Mouse (Mus musculus) spleen, postnatal 4 days (tissue): ENCODE data around the gene Plekhg2.

Source experiments
- DNase-seq, 2 experiments: peaks; one replicate each; pipeline ENCODE4 v3.0.0; 2022; ENCODE audit warnings: low spot score in 2 of 2

Plekhg2 gene

DNA sequence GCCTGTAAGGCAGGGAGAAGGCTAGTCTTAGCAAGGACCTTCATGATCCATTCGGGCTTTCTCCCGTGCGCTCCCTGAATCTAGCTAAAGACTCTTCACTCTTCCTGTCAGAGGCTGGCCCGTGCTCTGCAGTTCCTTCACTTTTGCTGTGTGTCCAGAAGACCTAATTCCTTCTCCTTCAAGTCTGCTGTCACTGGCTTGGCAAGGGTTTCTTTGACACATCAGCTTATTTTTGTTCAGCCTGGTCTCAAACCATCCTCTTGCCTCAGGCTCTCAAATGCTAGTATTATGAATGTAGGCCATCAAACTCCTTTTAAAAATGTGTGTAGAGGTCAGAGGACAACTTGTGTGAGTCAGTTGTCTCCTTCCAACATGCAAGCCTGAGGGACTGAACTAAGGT, 11.2 kb upstream of the Plekhg2 start:
- no peak for DNase-seq

DNA sequence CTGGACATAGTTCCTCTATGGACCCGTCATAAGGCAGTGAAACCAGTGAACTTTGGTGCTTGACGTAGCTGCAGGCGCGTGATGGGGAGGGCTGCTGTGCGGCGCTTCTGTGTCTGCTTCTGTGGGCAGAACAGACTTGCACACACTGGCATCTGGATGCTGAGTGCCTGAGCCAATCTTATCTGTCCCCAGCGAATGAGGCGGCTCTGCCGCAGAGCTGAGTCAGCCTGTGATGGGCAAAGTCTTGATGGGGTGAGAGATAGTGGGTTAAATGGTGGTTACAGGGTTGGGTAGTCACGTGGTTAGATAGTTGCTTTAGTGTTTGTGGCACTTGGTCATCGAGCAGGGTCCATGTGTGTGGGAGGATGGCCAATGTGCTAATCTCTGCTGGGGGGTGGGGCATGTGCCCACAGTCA, 10.6 kb upstream of the Plekhg2 start:
- peak; percentile 62 to 78 for DNase-seq

DNA sequence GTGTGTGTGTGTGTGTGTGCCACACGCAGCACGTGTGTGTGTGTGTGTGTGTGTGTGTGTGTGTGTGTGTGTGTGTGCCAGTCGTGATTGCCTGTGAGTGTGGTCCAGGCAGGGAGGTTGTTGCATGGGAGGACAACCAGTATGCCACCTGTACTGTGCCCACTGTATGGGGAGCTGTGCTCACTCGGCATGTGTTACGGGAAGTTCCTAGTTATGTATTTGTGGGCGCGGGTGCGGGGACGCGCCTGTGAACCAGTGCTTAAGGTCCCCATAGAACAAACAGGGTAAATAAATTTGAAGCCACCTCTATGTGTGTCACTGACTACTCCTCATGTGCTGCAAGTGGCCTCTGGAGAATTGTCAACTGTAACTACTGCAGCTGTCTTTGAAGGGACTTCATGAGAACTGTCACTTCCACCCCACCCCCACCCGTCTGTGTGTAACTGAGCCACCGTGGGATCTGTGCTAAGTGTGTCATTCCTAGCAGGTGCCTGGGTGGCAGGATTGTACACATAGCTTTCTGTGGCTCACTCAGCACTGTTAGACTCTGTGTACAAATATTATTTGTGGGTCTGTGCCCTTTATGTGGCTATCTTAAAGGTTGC, 10.1 kb upstream of the Plekhg2 start:
- DNase-seq: peak in 1 of 2 experiments; percentile 42

DNA sequence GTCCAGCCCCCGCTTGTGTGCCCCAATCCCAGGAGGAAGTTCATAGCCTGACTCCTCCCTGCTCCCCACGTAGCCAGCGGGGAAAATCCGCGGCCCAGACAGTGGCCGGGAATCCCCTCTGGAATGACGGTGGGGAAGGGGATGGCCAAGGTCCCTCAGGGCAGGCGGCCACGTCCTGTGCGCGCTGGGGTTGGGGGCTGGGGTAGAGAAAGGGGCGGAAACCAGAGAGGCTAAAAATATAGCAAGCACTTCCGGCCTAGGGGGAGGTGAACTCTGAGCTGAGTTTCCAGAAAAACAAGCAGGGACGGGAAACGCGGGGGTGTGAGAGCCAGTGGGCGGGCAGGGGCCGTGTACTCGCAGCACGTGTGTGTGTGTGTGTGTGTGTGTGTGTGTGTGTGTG, 9.5 kb upstream of the Plekhg2 start:
- peak; percentile 80 to 87 for DNase-seq

DNA sequence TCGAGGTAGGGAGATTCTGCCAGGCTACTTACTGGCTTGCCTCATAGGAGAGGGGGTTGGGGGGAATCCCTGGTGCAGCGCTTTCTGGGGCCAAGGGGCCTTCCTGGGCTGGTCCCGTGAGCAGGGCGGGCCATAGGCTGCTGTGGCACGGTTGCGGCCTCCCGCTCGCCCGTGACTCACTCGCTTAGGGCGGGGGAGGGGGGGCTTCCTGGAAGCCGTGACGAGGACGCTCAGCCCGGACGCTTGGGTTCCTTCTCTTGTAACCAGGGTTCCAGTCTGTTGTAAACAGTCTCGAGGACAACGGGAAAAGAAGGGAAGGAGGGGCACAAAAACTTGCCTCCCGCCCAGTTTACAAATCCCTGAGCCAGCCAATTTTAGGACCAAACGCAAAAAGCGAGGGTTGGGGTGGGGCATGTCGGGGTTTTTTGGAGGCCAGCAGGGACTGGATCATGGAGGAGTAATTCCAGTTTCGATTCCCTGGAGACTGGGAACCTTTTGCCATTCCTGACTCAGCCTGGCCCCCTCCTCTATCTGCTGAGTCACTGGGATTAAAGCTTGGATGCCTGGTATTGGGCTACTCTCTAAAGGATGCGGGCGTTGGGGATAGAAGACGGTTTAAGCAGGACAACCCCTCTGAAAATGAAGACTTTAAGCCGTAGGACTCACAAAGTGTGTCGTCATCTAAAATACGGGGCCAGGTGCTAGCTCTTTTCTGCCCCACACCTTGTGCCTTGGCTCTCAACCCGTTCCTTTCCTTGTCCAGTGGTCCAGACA, 8.8 kb upstream of the Plekhg2 start:
- peak; percentile 80 to 87 for DNase-seq

DNA sequence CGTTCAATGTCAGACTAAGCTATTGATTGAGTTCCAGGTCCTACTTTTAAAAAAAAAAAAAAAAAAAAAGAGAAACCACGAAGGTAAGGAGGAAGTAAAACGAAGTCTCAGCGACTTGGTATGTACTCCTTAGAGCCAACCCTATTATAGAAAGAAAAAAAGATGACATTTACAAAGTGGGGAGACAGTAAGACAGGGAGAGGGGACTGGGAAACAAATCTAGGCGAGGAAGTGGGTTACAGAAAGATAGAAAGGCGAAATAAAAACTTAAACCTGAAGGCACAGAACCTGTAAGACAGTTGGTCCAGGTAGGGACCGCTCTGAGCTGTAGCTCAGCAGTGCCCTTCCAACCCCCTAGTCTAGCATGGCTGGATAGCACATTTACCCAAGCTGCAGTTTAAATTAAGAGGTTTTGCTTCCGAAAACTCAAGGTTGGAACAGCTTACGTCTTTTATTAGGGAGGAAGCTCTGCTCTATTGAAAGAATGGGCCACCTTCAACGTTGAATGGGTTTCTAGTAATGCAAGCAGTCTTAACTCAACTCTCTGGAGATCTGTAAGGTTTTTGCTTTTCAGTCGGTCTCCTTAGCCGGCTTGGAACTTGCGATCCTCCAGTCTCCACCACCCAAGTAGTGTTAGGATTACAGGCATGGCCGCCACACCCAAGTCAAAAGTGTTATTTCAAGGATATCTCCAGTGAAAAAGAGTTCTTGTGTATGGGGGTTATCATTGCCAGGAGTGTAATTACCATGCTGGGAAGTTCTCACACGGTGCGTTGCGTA, 8.0 kb upstream of the Plekhg2 start, which contains the start of gene Zfp36:
Gene Zfp36 (minus strand): TSS at position 17 of the 780 bp plus-strand sequence.
- DNase-seq: no peak

DNA sequence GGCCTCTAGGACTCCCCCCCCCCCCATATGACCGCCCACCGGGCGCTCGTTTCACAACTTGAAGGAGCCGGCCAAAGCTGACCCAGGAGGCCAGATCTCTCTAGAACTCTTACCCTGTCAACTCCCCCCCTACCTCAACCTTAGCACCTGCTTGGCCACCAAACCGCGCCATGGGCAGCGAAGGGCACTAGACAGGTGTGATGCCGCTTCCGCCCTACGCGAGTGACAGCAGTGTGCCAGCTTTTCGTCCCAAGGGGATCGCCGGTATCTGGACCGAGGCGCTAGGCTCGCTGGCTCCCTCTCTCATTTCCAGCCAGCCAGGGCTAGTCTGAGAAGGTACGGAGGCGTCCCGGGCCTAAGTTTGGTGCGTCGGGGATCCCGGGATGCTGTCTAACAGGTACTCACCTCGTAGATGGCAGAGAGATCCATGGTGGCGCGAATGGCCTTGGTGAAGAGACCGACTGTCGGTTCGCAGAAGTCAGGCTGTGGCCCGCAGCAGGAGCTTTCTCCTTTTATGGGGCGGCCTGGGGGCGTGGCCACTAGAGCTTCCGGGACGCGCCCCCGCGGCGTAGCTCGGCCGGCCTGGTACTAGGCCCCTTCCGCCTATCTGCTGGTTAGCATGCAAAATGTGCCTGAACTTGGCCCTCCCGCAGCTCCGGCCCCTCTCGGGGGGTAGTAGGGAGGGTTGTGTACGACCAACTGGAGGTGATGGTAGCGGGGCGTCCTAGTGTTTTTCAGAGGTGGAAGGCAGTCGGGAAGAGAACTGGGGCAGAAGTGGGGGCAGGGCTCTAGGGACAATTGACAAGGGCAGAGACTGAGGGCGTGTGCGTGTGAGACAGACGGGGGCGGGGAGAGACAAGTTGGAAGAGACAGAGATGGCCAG, 6.6 kb upstream of the Plekhg2 start:
- peak; percentile 94 to 98 for DNase-seq

DNA sequence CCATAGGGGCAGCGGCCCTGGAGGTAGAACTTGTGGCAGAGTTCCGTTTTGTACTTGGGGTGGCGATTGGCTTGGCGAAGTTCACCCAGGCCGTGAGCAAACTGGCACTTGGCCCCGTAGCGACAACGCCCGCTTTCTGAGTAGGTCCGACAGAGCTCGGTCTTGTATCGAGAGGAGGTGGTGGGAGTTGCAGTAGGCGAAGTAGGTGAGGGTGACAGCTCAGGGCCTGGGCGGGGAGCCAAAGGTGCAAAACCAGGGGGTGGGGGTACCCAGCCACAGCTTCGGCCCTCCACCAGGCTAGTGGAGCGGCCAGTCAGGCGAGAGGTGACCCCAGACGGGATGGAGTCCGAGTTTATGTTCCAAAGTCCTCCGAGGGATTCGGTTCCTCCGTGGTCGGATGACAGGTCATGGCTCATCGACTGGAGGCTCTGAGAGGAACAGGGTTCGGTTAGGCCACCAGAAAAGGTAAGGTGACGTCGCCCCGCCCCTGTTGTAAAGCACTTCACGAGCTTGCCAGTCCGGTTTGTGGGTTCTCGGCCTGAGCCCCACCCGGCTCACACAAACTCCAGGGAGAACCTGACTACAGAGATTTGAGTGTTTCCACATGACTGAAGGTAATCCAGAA, 5.8 kb upstream of the Plekhg2 start:
- peak; percentile 59 to 79 for DNase-seq

DNA sequence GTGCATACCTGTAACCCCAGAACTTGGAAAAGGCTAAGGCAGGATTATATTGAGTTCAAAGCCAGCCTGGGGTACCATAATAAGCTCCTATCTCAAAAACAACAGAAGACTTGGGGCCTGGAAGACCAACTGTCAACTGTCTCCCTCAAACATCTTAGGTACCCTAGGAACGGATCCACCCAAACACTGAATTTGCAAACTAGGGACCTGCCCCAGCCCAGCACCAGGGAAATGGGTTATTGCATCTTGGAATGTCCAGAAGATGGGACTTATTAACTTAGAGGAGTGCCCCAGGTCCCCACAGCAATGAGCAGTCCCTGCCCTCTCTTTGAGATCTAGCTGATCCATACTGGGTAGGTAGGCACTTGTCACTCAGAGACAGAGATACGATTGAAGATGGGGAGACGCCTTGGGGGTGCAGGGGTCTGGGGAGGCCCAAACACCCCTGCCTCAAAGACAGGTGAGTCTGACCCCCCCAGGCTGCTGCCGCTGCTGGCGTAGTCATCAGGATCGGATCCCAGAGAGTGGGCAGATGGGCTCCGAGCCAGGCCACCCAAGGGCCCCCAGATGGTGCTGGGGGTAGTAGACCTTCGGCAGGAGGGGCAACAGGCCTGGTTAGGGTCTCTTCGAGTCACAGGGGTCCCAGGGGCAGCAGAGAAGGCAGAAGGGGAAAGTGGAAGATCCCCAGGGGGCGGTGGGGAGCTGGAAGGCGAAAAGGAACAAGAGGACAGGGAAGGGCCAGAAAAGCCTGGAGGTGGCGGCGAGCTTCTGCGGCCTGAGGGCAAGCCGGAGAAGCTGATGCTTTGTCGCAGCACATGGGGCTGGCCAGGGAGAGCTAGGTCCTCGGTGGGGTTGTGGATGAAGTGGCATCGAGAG, 5.0 kb upstream of the Plekhg2 start:
- DNase-seq: peak in 1 of 2 experiments; percentile 69

DNA sequence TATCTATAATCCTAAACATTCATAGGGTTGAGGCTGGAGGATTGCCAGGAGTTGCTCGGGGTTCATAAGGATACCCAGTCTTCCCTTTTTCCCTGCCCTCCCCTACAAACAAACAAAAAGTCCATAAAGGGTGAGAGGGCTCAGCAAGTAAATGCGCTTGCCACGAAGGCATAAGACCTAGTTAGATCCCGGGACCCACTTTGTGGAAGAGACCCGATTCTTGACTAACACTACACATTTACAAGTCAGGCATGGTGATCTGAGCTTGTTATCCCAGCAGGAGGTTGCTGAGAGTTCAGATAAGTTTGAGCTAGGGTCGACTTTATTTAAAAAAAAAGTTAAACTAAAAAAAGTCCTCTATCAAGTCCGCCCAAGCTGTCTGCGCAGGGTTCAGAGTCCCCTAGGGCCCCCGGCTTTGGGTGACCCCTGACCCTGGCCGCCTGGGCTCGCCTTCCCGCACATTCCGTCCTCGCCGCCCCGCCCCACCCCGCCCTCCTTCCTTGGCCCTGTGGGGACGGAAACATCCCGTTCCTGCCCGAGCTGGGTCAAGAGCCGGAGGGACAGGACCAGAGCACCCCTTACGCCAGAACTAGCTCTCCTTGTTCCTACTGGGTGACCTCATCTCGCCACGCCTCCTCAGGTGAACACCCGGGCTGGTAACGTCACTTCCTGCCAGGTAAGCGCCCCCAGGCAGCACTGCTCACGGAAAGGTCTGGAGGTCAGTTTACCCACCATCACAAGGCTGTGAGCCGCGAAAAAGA, 3.8 kb upstream of the Plekhg2 start:
- peak; percentile 50 to 76 for DNase-seq

DNA sequence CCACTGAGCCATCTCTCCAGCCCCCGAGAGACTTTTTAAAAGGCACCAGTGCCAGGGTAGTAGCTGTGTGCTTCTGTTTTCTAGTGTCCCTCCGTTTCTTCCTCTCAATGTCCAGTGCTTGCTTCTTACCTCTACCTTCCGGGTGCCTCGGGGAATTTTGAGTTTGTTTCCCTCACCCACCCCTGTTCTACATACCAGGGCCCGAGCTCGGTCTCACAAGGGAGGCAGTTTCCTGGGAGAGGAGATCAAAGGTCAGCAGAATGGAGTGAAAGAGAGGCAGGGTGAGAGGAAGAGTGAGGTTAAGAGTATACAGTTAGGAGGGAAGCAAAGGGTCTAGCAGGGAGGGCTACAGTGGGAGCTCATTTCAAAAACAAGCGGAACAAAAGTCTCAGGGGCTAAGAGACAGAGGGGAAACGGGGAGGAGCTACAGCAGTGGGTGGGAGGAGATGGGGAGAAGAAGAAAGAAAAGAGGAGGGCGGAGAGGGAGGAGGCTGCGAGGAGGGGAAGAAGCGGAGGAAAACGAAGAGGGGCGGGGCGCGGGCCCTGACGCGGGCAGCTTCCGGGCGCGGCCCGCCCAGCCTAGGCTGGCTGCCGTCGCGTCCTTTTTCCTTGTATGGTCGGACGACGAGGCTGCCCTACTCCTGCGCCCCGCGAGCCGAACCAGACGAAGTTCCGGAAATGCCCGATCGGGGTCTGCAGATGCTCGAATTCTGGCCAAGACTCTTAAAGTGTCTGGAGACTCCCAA, 3.0 kb upstream of the Plekhg2 start:
- DNase-seq: peak; percentile 88 to 93

DNA sequence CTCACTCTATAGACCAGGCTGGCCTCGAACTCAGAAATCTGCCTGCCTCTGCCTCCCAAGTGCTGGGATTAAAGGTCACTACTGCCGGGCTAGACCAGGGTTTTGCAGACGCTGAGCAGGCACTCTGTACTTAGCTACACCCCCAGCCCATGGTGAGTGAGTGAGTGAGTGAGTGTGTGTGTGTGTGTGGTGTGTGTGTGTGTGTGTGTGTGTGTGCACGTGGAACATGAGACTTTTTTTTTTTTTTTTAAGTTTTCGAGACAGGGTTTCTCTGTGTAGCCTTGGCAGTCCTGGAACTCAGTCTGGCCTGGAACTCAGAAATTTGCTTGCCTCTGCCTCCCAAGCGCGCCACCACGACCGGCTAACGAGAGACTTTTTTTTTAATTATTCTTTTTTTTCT, 2.2 kb upstream of the Plekhg2 start:
- no peak for DNase-seq

DNA sequence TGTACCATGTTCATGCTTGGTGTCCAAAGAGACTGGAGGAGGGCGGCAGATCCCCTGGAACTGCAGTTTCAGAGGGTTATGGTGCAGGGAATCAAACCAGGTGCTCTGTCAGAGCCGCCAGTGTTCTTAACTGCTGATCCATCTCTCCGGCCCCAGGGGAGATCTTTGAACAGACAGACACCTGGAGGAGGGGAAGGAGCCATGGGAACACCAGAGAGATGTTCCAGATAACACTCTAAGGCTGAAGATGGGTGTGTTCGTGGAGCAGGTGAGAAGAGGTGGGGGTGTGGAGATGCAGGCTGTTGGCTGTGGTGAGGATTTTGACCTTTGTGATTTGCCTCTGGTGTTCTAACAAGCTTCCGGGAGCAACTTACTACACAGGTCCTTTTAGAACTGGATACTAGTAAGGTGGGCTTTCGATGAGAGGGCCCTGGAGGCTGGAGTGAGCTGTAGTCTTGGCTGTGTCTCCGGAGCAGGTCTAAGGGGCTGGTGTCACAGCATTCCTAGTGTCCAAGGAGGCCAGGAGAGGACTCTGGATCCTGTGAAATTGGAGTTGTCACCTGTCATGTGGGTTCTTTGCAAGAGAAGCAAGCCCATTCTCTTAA, 1.6 kb upstream of the Plekhg2 start:
- no peak for DNase-seq

DNA sequence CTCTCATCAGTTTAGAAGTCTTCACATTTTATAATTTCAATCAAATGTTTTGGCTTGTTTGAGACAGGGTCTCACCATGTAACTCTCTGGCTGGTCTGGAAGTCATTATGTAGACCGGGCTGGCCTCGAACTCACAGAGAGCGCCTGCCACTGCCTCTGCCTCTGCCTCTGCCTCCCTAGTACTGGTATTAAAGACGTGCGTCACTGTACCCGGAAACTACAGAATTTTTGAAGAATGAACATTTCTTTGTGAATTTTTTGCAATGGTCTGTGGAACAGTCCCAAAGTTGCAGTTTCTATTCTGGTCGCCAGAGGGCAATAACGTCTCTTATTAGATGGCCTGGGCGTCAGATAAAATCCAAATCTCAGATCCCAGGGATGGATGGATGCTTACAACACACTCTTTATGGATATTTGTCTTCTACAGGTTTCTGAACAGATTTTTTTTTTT, 757 bp upstream of the Plekhg2 start:
- DNase-seq: peak; percentile 76 to 88

DNA sequence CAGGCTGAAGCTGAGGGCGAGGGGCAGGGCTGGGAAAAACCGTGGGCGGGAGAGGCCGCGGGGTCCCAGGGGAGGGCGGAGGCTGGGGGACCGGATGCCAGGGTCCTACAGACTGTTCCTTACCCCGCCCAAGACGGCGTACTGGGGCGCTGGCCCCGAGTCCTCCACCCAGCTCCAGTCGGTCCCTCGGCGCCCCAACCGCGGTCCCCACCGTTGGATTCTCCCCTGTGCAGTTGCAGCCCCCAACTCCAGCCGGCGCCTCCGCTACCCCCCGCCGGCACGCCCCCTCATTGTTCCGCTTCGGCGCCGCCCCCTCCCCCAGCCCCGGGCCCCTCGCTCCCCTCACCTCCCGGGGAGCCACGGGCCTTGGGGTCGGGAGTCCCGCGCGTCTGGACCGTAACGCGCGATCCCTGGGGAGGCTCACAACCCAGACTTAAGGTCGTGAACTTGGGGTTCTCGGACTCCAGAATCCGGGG, 847 bp downstream of the Plekhg2 start:
- peak; percentile 60 to 83 for DNase-seq

DNA sequence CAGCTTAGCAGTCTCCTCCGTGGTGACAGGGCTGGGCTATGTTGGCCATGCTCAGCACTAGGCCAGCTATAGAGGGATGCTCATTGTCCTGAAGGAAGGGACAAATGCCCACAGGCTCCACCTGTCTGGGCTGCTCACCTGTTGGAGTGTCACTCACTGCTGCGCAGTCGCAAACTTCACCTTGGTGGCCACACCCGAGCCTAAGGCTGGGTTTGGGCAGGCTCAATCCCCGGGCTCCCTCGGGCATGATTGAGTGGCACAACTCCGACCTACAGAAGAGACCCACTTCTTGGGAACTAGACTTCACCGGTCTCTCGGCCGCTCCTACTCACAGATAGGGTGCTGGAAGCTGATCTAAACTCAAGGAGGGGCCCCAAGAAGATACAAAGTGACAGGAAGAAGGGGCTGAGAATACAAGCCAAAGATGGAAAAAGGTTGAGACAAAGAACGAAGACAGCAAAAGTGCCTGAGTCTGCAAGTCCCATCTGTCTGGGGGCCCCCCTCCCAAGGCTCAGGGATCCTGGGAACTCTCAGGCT, 1.4 kb downstream of the Plekhg2 start:
- DNase-seq: peak in 1 of 2 experiments; percentile 66

DNA sequence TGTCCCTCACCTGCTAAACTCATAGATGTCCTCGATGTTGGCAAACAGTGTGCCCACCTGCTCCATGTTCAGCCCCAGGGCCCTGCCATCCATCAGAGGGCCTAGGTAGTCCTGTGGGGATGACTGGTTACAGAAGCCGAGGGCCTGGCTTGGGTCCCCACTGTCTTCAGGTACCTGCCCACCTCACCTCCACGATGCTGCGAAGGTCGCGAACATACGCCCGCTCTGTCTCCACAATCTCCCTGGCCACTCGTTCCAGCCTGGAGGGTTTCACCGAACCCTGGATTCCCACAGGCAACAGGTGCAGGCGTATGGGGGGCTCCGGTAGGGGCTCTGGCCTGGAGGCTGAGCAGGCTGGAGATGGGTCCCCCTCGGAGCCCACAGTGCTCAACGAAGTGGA, 2.3 kb downstream of the Plekhg2 start:
- DNase-seq: peak in 1 of 2 experiments; percentile 67
